Mouse (Mus musculus) spleen, postnatal 14 days (tissue): ENCODE data around the gene Wfikkn1.

ENCODE experiments used
- DNase-seq, 2 experiments: peaks; one replicate each; pipeline ENCODE4 v3.0.0; 2021 to 2022; ENCODE audit warnings: low spot score in 2 of 2

Wfikkn1 gene

DNA sequence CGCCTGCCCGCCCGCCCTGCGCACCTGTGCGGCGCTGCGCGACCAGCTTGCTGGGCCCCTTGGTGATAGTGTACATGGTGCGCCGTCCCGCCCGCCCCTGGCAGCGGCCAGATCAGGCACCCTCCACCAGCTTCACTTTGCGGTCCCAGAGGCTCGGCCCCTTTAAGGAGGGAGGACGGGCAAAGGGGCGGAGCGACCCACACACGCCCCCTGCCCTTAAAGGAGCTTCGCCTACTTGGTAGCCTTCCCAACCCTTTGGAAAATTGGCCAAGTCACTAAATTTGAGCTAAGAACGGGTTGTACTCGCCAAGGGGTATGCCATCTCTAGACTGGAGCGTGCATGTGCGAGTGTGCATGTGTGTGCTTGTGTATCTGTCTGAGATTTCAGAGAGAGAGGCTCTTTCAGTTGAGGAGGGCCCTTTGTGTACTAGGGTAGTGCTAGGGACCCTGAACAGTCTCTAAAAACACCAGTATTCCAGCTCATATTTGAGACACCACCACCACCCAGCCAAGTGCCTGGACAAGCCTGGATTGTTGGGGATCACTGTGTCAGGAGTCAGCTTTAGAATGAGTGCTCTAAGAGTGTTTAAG lies 12.0 kb downstream of the Wfikkn1 start, which contains the start of gene Mcrip2:
Gene Mcrip2 (minus strand): TSS at position 164 of the 591 bp plus-strand sequence.
- DNase-seq: peak; percentile 44 to 45

DNA sequence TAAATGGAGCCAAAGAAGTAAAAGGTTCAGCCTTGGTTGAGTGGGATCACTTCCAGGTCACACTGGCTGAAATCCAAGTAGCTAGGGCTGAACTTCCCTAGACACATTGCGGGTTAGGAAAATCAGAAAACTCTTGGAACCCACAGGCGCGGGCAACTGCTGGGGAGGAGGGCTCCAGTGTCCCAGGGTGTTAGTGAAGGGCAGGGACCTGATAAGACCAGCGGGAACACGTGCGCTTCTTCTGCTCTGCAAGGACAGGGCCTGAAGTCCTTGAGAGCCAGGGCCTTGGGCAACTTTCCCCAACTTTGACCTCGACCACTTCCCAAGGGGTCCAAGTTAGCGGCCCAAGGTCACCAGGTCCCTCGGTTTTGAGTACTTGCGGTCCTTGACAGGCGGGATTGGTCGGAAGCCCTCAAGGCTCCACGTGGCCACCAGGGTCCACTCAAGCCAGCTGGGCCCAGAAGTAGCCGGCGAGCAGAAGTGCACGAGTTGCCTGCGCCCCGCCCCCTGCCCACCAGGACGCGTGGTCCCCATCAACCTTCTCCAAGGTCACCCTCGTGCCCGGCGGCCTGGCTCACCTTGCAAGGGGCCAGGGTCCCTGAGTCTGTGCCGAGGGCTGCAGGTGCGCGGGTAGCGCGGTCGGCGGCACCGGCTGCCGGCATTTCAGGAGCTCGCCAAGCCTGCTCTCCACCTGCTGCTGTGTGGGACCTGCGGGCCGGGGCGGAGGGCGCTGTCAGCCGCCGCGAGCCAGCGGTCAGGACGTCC lies 12.6 kb downstream of the Wfikkn1 start:
- no peak for DNase-seq

DNA sequence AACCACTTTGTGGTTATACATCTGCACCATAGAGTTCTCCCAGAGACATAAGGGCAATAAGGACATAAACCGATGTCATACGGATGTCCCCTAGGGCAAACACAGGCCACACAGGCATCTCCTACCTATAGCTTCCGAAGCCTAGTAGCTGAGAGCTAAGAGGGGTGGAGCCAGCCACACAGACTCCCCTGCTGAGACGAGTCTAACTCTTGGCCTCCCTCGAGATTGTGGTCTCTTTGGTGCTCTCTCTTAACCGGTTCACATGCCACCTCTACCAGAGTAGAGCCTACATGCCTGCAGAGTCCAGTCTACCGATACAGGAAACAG lies 13.2 kb downstream of the Wfikkn1 start:
- DNase-seq: no peak

DNA sequence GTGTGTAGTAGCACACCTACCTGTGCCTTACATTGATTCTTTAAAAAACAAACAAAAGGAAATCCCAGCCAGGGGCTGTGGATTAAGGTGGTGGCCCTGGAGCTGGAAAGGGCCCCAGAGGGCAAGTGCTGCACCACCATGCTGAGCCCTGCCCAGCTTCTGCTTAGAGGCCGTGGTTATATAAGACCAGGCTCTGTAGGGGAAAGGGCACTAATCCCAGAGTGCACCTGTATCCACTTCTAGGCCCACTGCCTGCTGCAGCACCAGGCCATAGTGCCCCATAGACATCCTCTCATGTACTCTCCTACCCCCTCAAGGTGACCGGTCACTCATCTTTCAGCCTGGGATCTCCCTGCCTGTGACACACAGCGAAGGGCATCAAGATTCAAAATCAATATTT lies 14.5 kb downstream of the Wfikkn1 start:
- DNase-seq: no peak

DNA sequence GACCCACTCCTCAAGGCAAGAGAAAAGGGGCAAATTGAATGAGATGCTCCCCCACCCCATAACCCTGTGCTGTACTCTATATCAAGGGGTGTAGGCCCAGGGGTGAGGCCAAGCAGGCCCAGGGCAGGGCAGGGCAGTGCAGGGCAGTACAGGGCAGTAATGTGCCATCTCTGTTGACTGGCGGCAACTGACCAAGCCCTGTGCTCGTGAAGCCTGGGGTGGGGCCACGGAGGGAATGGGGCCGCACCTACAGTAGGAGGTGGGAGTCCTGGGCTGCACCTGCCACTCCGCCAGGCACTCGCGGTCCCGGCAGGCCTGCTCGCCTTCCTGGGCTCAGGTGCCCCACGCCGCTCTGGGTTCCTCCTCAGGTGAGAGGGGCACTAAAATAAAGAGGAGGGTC lies 15.4 kb downstream of the Wfikkn1 start:
- no peak for DNase-seq

DNA sequence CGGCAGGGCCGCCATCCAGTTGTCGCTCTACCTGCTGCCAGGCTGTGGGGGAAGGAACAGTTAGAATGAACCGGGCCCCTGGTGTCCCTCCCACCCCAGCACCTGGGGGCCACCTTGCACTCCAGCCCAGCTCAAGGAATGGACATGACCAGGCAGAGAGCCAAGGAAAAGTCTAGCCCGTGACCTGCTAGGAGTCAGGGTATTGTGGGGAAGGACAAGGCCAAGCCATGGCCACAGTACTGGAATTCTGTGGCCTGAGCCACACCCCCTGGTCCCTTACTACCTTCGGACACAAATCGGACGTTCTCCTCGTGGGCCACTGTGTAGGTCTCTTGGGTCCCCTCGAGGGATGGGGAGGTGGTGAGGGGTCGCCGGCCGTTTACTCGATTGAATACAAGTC lies 16.3 kb downstream of the Wfikkn1 start:
- DNase-seq: no peak

DNA sequence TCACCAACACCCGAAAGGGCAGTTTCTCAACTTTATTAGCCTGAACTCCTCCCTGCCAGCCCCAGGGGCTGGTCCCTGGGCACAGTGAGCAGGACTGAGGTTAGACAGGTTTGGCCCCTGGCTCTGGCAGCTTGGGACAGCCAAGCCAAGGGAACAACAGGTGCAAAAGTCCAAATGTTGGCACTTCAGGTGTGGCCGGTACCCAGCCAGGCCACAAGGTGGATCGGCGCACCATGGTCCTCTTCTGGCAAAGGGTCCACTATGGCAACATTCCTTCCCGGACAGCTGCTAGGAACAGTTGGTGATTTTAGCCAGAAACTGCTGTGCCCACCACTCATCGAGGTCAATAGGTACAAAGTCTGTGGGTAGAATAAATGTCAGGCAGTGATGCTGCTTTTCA lies 17.0 kb downstream of the Wfikkn1 start:
- no peak for DNase-seq

DNA sequence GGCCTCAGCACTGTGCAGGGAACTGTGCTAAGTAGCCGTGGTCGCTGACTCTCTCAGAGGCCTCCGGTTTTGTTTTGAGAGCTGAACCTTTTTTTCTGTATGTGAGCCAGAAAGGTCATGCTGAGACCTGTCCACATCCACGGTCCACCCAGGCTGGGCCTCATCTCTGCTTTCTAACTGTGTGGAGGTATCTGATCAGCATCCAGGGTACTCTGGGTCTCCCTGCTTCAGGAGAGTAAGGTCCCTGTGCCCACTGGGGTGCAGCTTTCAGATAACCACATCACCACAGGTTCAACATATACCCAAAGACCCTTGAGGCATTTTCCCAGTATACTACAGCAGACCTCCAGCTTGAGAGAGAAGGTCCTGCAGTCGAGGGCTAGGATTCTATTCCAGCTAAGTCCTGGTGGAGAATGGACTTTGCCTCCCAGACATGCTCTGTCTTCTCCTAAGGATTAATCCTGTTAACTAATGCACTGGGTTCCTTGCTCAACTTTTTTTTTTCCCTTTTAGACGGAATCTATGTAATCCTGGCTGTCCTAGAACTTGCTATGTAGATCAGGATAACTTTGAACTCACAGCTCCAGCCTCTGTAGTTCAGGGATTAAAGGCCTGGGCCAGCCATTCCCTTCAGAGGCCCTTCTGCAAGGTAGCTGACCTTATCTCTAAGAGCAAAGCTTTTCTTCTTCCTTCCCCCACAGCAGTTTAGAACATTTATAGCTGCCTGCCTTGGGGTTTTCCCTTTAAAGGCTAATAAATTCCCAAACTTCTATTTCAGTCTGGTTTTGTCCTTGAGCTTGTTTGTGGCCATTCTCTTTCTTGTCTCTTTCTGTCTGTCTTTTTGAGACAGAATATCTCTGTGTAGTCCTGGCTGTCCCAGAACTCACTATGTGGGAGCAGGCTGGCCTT lies 18.7 kb downstream of the Wfikkn1 start:
- DNase-seq: no peak

DNA sequence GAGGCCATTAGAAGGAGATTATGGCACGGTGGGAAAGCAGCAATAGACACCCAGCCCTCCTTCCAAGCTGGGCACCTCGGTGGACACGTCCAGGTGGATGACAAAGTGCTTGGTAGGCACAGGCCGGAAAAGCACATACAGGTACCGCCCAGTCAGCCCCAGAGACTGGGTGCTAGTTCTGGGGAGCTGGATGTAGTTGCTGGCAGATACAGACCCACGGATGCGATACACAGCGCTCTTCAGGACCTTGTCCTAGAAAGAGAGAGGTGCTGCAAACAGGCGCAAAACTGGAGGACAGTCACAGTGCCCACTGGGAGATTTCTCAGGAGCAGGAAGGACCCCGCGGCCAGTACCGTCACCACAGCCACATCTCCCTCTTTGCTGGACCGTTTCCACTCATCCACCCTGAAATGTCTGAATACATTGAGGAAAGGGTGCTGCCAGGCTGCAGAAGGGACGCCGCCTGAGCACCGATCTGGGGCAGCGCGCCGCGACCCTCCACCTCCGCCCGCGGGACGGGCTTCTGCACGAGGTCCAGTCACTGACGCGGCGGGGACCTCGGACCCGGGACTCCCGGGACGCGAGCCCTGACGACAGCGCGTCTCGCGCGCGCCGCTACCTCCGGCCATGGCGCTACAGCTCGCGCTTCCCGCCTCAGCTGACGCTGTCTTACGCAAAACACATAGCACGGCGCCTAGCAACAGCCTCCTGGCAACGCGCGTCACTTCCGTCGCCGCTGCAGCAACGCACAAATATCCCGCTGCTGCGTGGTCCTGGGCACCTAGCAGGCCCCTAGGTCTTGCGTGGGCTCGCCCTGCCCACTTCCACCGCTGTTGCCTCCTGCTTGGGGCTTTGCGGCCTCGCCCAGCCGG lies 19.6 kb downstream of the Wfikkn1 start, which contains the start of gene Wdr90:
Gene Wdr90 (minus strand): TSS at position 670 of the 872 bp plus-strand sequence.
- peak; percentile 75 to 86 for DNase-seq

DNA sequence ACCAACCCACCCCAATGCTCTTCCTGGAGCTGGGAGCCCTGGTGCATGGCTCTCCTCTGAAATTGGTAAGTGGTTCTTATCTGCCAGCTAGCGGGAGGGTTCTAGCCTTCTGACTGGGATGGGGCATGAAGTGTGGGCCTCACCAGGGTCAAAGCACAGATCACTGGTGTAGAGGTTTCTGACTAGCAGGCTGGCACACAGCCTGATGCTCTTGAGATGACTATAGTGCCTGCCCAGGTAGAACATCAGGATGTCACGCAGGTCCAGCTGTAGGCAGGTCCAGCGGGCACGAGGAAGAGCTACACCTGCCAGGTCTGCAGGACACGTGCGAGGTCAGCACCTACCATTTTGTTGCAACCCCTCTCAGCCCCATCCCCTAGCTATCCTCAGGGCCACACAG lies 20.4 kb downstream of the Wfikkn1 start:
- no peak for DNase-seq

DNA sequence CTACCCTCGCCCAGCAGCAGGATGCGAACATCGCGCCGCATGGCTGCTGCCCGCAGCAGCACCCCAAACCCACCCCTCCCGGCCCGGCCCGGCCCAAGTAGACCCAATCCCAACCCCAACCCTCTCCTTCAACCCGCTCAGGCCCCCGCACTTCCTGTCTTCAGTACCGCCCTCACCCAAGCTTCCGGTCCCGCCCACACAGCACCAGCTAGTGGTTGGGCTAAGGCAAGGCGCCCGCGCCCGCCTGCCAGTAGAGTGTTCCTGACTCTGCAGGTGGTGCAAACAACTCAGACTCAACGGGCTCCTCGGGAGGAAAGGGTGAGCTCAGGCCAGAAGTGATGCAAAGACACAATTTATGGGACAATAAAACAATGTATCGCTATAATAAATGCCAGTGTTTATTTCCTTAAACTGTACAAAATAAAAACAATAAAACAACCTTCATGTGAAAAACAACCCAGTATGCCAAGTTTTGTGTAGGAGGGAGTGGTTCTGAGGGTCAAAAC lies 36.2 kb downstream of the Wfikkn1 start, which contains the start of gene Rhot2:
Gene Rhot2 (minus strand): TSS at position 456 of the 506 bp plus-strand sequence.
- DNase-seq: peak; percentile 86 to 93

DNA sequence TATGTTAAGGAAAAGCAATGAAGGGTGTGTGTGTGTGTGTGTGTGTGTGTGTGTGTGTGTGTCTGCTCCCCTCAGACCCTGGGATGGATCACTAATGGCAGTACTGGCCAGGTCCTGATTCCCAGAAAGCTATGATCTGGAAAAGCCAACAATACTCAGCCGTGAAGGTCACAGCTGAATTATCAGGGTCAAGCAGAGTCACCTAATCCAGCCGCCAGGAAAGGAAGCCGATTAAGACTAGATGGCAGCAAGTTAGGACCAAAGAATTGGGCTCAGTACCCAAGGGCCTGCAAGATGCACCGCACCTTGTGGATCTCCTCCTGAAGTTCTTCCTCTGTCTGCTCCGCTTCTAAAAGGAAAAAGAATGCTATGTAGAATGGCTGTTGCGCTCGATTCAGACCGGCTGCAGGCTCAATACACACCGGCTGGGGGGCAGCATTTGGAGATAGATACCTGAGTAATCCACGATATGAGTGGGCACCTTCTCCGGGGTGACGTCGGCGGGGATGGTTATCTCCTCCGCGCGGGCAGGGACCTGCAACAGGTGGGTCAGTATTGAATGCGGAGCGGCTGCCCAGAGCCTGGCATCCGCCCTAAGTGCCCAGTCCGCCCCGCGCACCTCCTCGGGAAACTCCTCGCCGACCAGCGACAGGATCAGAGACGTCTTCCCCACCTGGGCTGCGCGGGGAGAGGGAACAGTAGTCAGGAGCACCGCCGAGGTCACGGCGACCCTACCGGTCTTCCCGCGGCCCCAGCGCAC lies 36.8 kb downstream of the Wfikkn1 start:
- no peak for DNase-seq

DNA sequence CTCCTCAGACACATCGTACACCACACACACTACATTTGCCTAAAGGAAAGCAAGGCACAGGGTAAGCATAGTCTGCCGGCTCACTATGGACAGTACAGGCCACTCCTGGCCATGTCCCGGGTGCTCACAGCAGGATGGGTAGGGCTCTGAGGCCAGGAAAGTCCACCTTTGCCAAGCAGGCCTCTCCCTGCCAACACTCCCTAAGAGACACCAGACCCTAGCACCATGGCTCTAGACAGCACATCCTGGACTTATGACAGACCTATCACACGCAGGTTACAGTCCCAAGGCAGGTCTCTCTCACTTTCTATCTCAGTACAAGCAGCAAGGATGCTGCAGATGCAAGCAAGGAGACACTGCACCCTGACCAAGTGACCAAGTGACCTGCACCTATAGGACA lies 37.5 kb downstream of the Wfikkn1 start:
- no peak for DNase-seq

DNA sequence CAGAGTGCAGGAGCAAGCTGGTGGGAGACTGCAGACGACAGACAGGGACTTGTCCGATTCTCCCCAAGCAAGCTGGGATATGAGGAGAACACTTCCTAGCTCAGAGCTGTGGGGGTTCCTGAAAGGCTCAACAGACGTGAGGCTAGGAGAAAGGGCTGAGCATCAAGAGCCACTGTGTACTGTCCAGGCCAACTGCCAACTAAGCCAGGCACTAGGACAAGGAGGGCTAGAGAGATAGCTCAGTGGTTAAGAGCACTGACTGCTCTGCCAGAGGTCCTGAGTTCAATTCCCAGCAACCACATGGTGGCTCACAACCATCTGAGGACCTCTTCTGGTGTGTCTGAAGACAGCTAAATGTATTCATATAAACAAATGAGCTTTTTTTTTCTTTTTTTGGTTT lies 38.1 kb downstream of the Wfikkn1 start:
- no peak for DNase-seq

DNA sequence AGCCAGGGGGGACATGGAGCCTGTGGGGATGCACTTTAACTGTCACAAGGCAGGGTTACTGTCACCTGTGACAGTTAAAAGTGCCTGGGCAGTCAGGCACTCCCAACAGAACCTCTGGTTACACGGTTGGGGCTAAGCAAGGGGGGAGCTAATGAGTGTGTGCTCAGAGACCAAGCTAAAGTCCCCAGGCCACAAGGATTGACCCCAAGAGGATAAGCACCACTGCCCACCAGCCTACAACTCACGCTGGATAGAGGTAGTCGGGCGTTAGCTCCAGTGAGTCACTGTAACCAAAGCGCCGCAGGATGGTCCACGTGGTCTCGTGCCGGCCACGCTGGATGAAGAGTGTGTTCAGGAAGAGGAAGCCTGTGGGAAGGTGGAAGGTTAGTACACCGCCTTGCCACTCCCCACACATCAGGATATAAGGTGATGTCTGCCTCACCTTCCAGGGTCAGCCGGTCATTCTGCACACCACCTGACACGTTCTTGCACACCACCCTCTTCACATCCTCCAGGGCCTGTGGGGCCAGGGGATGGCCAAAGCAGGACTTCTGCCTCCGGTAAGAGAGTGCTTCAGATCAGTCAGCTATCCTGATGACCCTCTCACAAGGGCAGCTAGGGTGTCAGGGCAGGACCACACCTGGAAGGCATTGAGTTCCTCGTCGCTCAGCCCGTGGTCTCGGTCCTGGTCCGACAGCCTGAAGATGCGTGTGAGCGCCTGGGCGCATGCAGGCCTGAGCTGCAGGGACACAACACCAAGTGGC lies 39.4 kb downstream of the Wfikkn1 start, which contains the start of gene Gm20683:
Gene Gm20683 (minus strand): TSS at position 647 of the 764 bp plus-strand sequence.
- DNase-seq: no peak

DNA sequence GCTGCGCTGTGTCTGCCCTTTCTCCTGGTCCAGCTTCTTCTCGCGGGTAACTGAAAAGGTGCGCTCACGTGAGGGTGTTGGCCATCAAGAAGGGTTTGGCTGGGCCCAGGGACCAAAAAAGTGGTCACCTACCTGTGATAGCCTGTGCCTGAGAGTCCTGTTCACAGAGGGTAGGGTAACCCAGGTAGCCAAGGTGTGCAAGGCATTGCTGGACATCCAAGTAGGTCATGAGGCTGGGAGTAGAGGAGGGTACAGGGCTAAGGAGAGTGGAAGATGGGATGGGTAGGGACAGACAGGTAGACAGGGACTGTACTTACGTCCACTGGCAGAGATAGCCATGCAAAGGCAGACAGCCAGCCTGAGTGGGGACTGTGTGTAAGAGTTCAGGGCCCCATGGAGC lies 40.1 kb downstream of the Wfikkn1 start:
- no peak for DNase-seq

DNA sequence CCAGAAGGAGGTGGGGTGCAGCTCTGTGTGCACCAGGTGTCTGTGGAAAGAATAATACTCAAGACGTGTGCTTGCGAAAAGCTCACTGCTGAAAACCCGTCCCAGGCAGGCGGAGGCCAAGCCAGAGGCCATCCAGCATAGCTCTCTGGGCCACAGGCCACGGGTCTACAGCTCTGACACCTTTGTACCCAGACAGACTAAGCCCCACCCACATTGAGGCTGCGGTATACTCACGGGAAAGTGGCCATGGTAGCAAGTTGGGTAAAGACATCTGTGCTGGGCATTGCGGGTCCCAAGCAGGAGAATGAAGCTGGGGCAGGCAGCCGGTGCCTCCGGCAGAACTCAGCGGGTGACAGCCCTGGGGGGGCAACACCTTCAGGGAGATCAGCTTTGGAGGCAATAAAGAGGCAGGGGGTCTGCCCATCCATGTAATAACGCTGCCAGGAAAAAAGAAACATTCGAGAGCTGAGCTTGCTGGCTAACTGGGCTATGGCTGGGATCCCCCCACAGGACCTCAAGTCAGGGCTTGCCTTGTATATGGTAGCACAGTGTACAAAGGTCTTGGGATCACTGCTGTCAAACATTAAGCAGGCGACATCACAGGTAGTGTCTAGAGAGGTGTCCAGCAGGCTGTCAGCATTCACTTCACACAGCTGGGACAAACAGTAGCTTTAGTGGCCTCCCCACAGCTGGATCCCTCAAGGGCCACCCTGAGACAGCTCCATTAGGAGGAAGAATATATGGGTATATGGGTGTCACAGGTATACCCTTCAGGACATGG lies 41.0 kb downstream of the Wfikkn1 start:
- DNase-seq: no peak

DNA sequence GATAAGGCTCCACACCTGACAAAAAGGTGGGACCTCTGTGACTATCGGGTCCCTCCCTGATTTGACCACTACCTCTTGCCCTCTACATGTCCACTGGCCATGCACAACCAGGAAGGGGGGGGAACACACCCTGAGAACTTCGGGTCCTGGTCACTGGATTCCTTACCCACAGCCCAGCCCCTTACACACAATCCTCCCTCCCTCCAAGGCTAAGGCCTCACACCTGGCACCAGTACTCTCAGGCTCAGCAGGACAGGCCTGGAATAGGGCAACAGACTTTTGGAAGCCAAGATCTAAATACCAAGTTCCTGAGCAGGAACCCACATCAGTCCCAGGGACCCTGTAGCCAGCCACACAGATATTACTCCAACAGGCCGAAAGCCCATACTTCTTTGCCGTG lies 41.8 kb downstream of the Wfikkn1 start:
- no peak for DNase-seq

DNA sequence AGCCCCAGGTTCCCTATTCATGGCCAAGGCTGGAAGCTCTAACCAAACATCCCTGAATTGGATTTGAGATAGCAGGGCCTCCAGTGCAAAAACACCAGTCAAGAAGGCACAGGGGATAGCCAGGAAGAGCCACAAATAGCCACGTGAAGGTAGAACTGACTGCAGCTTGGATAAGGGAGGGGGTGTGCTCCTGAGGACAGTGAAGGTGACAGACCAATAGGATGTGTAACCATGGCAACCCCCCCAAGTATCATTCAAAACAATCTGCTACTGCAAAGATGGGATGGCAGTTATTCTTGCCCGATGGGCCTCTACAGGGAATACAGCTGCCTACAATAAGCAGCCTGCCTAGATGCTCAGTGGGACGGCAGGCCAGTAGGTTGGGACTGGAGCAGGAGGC lies 43.1 kb downstream of the Wfikkn1 start:
- DNase-seq: no peak
